Mouse (Mus musculus) midbrain, postnatal 0 days (tissue): Measurements from ENCODE around the gene Camkmt. TPM values are rescaled to one million over a fixed set of nuclear protein-coding genes. Genes with fewer than 3 reads are reported as not detected.

ENCODE experiments used
- ATAC-seq: fragments of 200-750 bp; cut with Nextera tagmentation; 2 replicates; pipeline ENCODE4 v1.8.0; 2017; ENCODE audit warnings: moderate number of reproducible peaks, mild to moderate bottlenecking, moderate TSS enrichment, moderate library complexity; ENCODE audit not compliant: low FRiP score
- DNase-seq: peaks from one replicate; pipeline ENCODE4 v3.0.0-alpha.2; 2015; ENCODE audit warnings: low spot score
- H3K27ac ChIP-seq: fragments of 300-500 bp; sonication (generic); 2 replicates; pipeline ENCODE4 v1.5.1; 2014; ENCODE audit warnings: low read depth, mild to moderate bottlenecking, low read length, mixed read lengths
- H3K27me3 ChIP-seq: fragments of 300-500 bp; sonication (generic); 2 replicates; pipeline ENCODE4 v1.6.1; 2014; ENCODE audit warnings: low read length, control low read depth, mixed read lengths; ENCODE audit not compliant: insufficient read depth
- H3K36me3 ChIP-seq: fragments of 300-500 bp; sonication (generic); 2 replicates; pipeline ENCODE4 v1.6.1; 2014; ENCODE audit warnings: low read length, control low read depth, mixed read lengths; ENCODE audit not compliant: insufficient read depth
- H3K4me1 ChIP-seq: fragments of 300-500 bp; sonication (generic); 2 replicates; pipeline ENCODE4 v1.6.1; 2014; ENCODE audit warnings: mild to moderate bottlenecking, control low read depth, antibody characterized with exemption, low read length, mixed read lengths; ENCODE audit not compliant: insufficient read depth
- H3K4me2 ChIP-seq: fragments of 300-500 bp; sonication (generic); 2 replicates; pipeline ENCODE4 v1.6.1; 2014; ENCODE audit warnings: low read depth, mild to moderate bottlenecking, low read length, mixed read lengths; ENCODE audit not compliant: poor library complexity, severe bottlenecking
- H3K4me3 ChIP-seq: fragments of 300-500 bp; sonication (generic); 2 replicates; pipeline ENCODE4 v1.5.1; 2014; ENCODE audit warnings: low read depth, mild to moderate bottlenecking, low read length, moderate library complexity
- H3K9ac ChIP-seq: fragments of 300-500 bp; sonication (generic); replicated peaks from 2 replicates; pipeline ENCODE4 v1.6.1; 2014; ENCODE audit warnings: mild to moderate bottlenecking, low read length, moderate library complexity, mixed read lengths; ENCODE audit not compliant: poor library complexity, severe bottlenecking
- H3K9me3 ChIP-seq: fragments of 300-500 bp; sonication (generic); 2 replicates; pipeline ENCODE4 v1.6.1; 2016; ENCODE audit warnings: low read length, control low read depth
- CTCF ChIP-seq: IDR thresholded peaks from 2 replicates; pipeline ENCODE4 v1.5.1; 2016; ENCODE audit warnings: antibody characterized with exemption, mild to moderate bottlenecking
- WGBS: fragments of 180-500 bp; shearing (Covaris S2); extraction: QIAGEN DNeasy Blood & Tissue Kit; methylation state at CpG from one replicate; pipeline ENCODE4 v1.1.7; 2014; 5-methylcytosine and 5-hydroxymethylcytosine counted together
- polyA plus RNA-seq: library from polyadenylated mRNA; unstranded; fragments of >200 nt; fragmentation: Nextera tagmentation; extraction: Ambion mirVana; gene quantifications from 2 replicates; pipeline ENCODE4 v1.2.1, GENCODE M21; 2015
- total RNA-seq: library from RNA; depleted of rRNA; stranded (reverse); fragments of >200 nt; gene quantifications from 2 replicates; pipeline ENCODE4 v1.2.3, GENCODE M21; 2014

Camkmt gene
- total and polyA plus RNA-seq, 2 experiments from 2014 or later, result 6.1 to 21.5 TPM

- Histone ChIP-seq H3K4me3 (no peak overlapping the region), H3K27ac (no peak overlapping the region), H3K4me1 (no peaks in the 10 kb centered on the region), H3K4me2 (no peak overlapping the region), H3K27me3 (no peaks in the 10 kb centered on the region), H3K9me3 (no peaks in the 10 kb centered on the region), H3K36me3 (no peaks in the 10 kb centered on the region), H3K9ac (no peak overlapping the region)
- ATAC-seq (no peak), DNase-seq (no peak)
- WGBS, result 63% methylated on average over 13 of the region's 13 CpGs
- no peak for TF ChIP-seq CTCF
These were observed 86.9 kb downstream of the Camkmt start for GRCm38 (mm10) chr17:85177231-85177630.

GRCm38 (mm10) chr17:85180471-85181060 lies 90.2 kb downstream of the Camkmt start:
- 29% methylated on average over 14 of the region's 14 CpGs for WGBS
- no peak for ATAC-seq
- H3K4me2 ChIP-seq, result peak overlapping the region; percentile 18; the same call in 1 of the 2 replicates

GRCm38 (mm10) chr17:85189227-85190127 lies 99.1 kb downstream of the Camkmt start:
- ATAC-seq, result peak; percentile 66; the same call in 1 of the 2 replicates
- DNase-seq, result peak; percentile 92
- WGBS, result 5% methylated on average over 14 of the region's 14 CpGs

More at GRCm38 (mm10) chr17:85180471-85181060, 90.2 kb downstream of the Camkmt start:
- no peak for TF ChIP-seq CTCF
- no peak overlapping the region for H3K9ac ChIP-seq
- H3K9me3 ChIP-seq, result no peaks in the 10 kb centered on the region
- no peak overlapping the region for H3K4me3 ChIP-seq
- no peaks in the 10 kb centered on the region for H3K36me3 ChIP-seq
- H3K4me1 ChIP-seq, result no peaks in the 10 kb centered on the region
- H3K27me3 ChIP-seq, result no peaks in the 10 kb centered on the region
- H3K27ac ChIP-seq, result no peak overlapping the region
- no peak for DNase-seq

GRCm38 (mm10) chr17:85190128-85190435 lies 99.7 kb downstream of the Camkmt start:
- peak overlapping the region; percentile 13; the same call in 1 of the 2 replicates for H3K4me2 ChIP-seq
- no peak for TF ChIP-seq CTCF
- no peak overlapping the region for H3K27ac ChIP-seq
- WGBS, result 13% methylated on average over 7 of the region's 7 CpGs
- ATAC-seq (no peak), DNase-seq (no peak)
- no peaks in the 10 kb centered on the region for H3K36me3 ChIP-seq
- no peak overlapping the region for H3K4me3 ChIP-seq
- H3K4me1 ChIP-seq, result no peaks in the 10 kb centered on the region
- H3K27me3 ChIP-seq, result 0 out of 2 replicates have a peak, but pooled peaks cover 3% of the 10 kb centered on the region
- H3K9ac ChIP-seq, result no peak overlapping the region
- no peaks in the 10 kb centered on the region for H3K9me3 ChIP-seq

More at GRCm38 (mm10) chr17:85189227-85190127, 99.1 kb downstream of the Camkmt start:
- Histone ChIP-seq H3K4me3 (no peak overlapping the region), H3K4me1 (no peaks in the 10 kb centered on the region), H3K27ac (no peak overlapping the region), H3K9me3 (no peaks in the 10 kb centered on the region), H3K27me3 (0 out of 2 replicates have a peak, but pooled peaks cover 3% of the 10 kb centered on the region), H3K4me2 (peak overlapping the region; percentile 40), H3K36me3 (no peaks in the 10 kb centered on the region), H3K9ac (no peak overlapping the region)
- TF ChIP-seq CTCF, result peak; percentile 98

GRCm38 (mm10) chr17:85193294-85193693 lies 102.9 kb downstream of the Camkmt start:
- DNase-seq (no peak), ATAC-seq (no peak)
- H3K36me3 ChIP-seq, result no peaks in the 10 kb centered on the region
- H3K9ac ChIP-seq, result no peak overlapping the region
- 0 out of 2 replicates have a peak, but pooled peaks cover 3% of the 10 kb centered on the region for H3K27me3 ChIP-seq
- H3K27ac ChIP-seq, result no peak overlapping the region
- no peak for TF ChIP-seq CTCF
- H3K9me3 ChIP-seq, result no peaks in the 10 kb centered on the region
- no peak overlapping the region for H3K4me3 ChIP-seq
- WGBS, result 80% methylated on average over 11 of the region's 11 CpGs
- no peak overlapping the region for H3K4me2 ChIP-seq
- H3K4me1 ChIP-seq, result no peaks in the 10 kb centered on the region

- Histone ChIP-seq H3K27ac (no peak overlapping the region), H3K4me2 (no peak overlapping the region), H3K36me3 (no peaks in the 10 kb centered on the region), H3K9me3 (no peaks in the 10 kb centered on the region), H3K4me1 (no peaks in the 10 kb centered on the region), H3K27me3 (no peaks in the 10 kb centered on the region), H3K4me3 (no peak overlapping the region), H3K9ac (no peak overlapping the region)
- WGBS, result 80% methylated on average over 15 of the region's 15 CpGs
- ATAC-seq, result no peak
- no peak for TF ChIP-seq CTCF
- DNase-seq, result no peak
These were observed 108.4 kb downstream of the Camkmt start for GRCm38 (mm10) chr17:85198781-85199180.
